Mouse (Mus musculus): ENCODE measurements at regions not wholly inside any gene's neighbourhood (a gene's known extent, or its start where the extent isn't known, plus 50 kb on each side); places are given as distances from the start of the nearest gene placed in this dataset.

- TF ChIP-seq CTCF (IDR thresholded peaks at IDR 0.05; ENCODE audit: borderline replicate concordance, extremely low read depth, insufficient read depth, insufficient read length) (no peak), POLR2A (IDR thresholded peaks at IDR 0.05; ENCODE audit: borderline replicate concordance, extremely low read depth, insufficient read depth, insufficient read length, poor library complexity, severe bottlenecking) (no peak)
- DNase-seq (ENCODE audit: low read depth) = peak; percentile 82
Measured at GRCm38 (mm10) chr8:92161002-92161401, 196.4 kb upstream of the Irx5 start.

GRCm38 (mm10) chr8:92158219-92158618 is 199.2 kb upstream of the Irx5 start:
- TF ChIP-seq CTCF (IDR thresholded peaks at IDR 0.05; ENCODE audit: borderline replicate concordance, extremely low read depth, insufficient read depth, insufficient read length) (no peak), POLR2A (IDR thresholded peaks at IDR 0.05; ENCODE audit: borderline replicate concordance, extremely low read depth, insufficient read depth, insufficient read length, poor library complexity, severe bottlenecking) (no peak)
- DNase-seq (ENCODE audit: low read depth) = peak; percentile 80

- TF ChIP-seq CTCF (IDR thresholded peaks at IDR 0.05; ENCODE audit: borderline replicate concordance, extremely low read depth, insufficient read depth, insufficient read length) (no peak), POLR2A (IDR thresholded peaks at IDR 0.05; ENCODE audit: borderline replicate concordance, extremely low read depth, insufficient read depth, insufficient read length, poor library complexity, severe bottlenecking) (no peak)
- no peak for DNase-seq (ENCODE audit: low read depth)
Measured at GRCm38 (mm10) chr8:92152478-92152877, 204.9 kb upstream of the Irx5 start.

- no peak for TF ChIP-seq POLR2A (IDR thresholded peaks at IDR 0.05; ENCODE audit: borderline replicate concordance, extremely low read depth, insufficient read depth, insufficient read length, poor library complexity, severe bottlenecking)
- no peak for TF ChIP-seq CTCF (IDR thresholded peaks at IDR 0.05; ENCODE audit: borderline replicate concordance, extremely low read depth, insufficient read depth, insufficient read length)
- no peak for DNase-seq (ENCODE audit: low read depth)
Measured at GRCm38 (mm10) chr8:92147672-92148071, 209.8 kb upstream of the Irx5 start.

GRCm38 (mm10) chr8:92137091-92137882 is 220.1 kb upstream of the Irx5 start:
- peak; percentile 91 for DNase-seq (ENCODE audit: low read depth)
- TF ChIP-seq CTCF (IDR thresholded peaks at IDR 0.05; ENCODE audit: borderline replicate concordance, extremely low read depth, insufficient read depth, insufficient read length) = no peak
- no peak for TF ChIP-seq POLR2A (IDR thresholded peaks at IDR 0.05; ENCODE audit: borderline replicate concordance, extremely low read depth, insufficient read depth, insufficient read length, poor library complexity, severe bottlenecking)

- TF ChIP-seq POLR2A (IDR thresholded peaks at IDR 0.05; ENCODE audit: borderline replicate concordance, extremely low read depth, insufficient read depth, insufficient read length, poor library complexity, severe bottlenecking) = no peak
- TF ChIP-seq CTCF (IDR thresholded peaks at IDR 0.05; ENCODE audit: borderline replicate concordance, extremely low read depth, insufficient read depth, insufficient read length) = no peak
- DNase-seq (ENCODE audit: low read depth) = peak; percentile 66
Measured at GRCm38 (mm10) chr8:92136413-92136812, 221.0 kb upstream of the Irx5 start.

GRCm38 (mm10) chr8:92134434-92134833 is 223.0 kb upstream of the Irx5 start:
- no peak for TF ChIP-seq CTCF (IDR thresholded peaks at IDR 0.05; ENCODE audit: borderline replicate concordance, extremely low read depth, insufficient read depth, insufficient read length)
- no peak for TF ChIP-seq POLR2A (IDR thresholded peaks at IDR 0.05; ENCODE audit: borderline replicate concordance, extremely low read depth, insufficient read depth, insufficient read length, poor library complexity, severe bottlenecking)
- peak; percentile 85 for DNase-seq (ENCODE audit: low read depth)

- TF ChIP-seq POLR2A (IDR thresholded peaks at IDR 0.05; ENCODE audit: borderline replicate concordance, extremely low read depth, insufficient read depth, insufficient read length, poor library complexity, severe bottlenecking) (no peak), CTCF (IDR thresholded peaks at IDR 0.05; ENCODE audit: borderline replicate concordance, extremely low read depth, insufficient read depth, insufficient read length) (no peak)
- DNase-seq (ENCODE audit: low read depth) = peak; percentile 96
Measured at GRCm38 (mm10) chr8:92133484-92134406, 223.7 kb upstream of the Irx5 start.

- no peak for DNase-seq (ENCODE audit: low read depth)
- no peak for TF ChIP-seq POLR2A (IDR thresholded peaks at IDR 0.05; ENCODE audit: borderline replicate concordance, extremely low read depth, insufficient read depth, insufficient read length, poor library complexity, severe bottlenecking)
Measured at GRCm38 (mm10) chr8:92132949-92133348, 224.5 kb upstream of the Irx5 start.

- TF ChIP-seq CTCF (IDR thresholded peaks at IDR 0.05; ENCODE audit: borderline replicate concordance, extremely low read depth, insufficient read depth, insufficient read length) (no peak), POLR2A (IDR thresholded peaks at IDR 0.05; ENCODE audit: borderline replicate concordance, extremely low read depth, insufficient read depth, insufficient read length, poor library complexity, severe bottlenecking) (no peak)
Measured at GRCm38 (mm10) chr8:92132526-92132925, 224.9 kb upstream of the Irx5 start.

GRCm38 (mm10) chr8:92130025-92130557 is 227.3 kb upstream of the Irx5 start:
- TF ChIP-seq CTCF (IDR thresholded peaks at IDR 0.05; ENCODE audit: borderline replicate concordance, extremely low read depth, insufficient read depth, insufficient read length) = no peak
- no peak for TF ChIP-seq POLR2A (IDR thresholded peaks at IDR 0.05; ENCODE audit: borderline replicate concordance, extremely low read depth, insufficient read depth, insufficient read length, poor library complexity, severe bottlenecking)
- no peak for DNase-seq (ENCODE audit: low read depth)

More at GRCm38 (mm10) chr8:92132526-92132925, 224.9 kb upstream of the Irx5 start:
- DNase-seq (ENCODE audit: low read depth) = no peak

All from brain, embryonic 14.5 days (tissue).